Mouse (Mus musculus): ENCODE measurements around the gene Klre1. TPM values are rescaled to one million over a fixed set of nuclear protein-coding genes. Genes with fewer than 3 reads are reported as not detected.

Gene Klre1
- not detected in 2 replicates for polyA plus RNA-seq (2014; fragmentation: Nextera tagmentation; extraction: Ambion mirVana)

GRCm38 (mm10) chr6:129577605-129578004 lies at the start of gene Klre1:
Gene Klre1 (plus strand): TSS chr6:129577905.
- H3K36me3 ChIP-seq (ENCODE audit: control insufficient read depth, insufficient read depth, low read length), result no peaks in the 10 kb centered on the region
- H3K4me2 ChIP-seq (ENCODE audit: low read depth, severe bottlenecking), result no peak within 1 kb of the TSS
- no peak within 1 kb of the TSS for H3K4me3 ChIP-seq (ENCODE audit: low read depth, low read length)
- no peak within 1 kb of the TSS for H3K27ac ChIP-seq (replicated peaks; ENCODE audit: low read depth, low read length)
- ATAC-seq (ENCODE audit: insufficient number of reproducible peaks, low FRiP score, low TSS enrichment, low read depth) (no peak), DNase-seq (ENCODE audit: low spot score) (no peak)
- no peaks in the 10 kb centered on the region for H3K9me3 ChIP-seq (ENCODE audit: control insufficient read depth, low read length)
- H3K9ac ChIP-seq (ENCODE audit: low read length), result no peak within 1 kb of the TSS
- 93% methylated on average over 8 of the region's 8 CpGs for WGBS
- H3K27me3 ChIP-seq (ENCODE audit: control insufficient read depth, insufficient read depth, low read length), result no peaks in the 10 kb centered on the region
- no peaks in the 10 kb centered on the region for H3K4me1 ChIP-seq (ENCODE audit: control insufficient read depth, insufficient read depth, low read length)

GRCm38 (mm10) chr6:129529605-129530004 lies 48.1 kb upstream of the Klre1 start:
- Histone ChIP-seq H3K27ac (replicated peaks; ENCODE audit: low read depth, low read length) (no peak overlapping the region), H3K27me3 (ENCODE audit: control insufficient read depth, insufficient read depth, low read length) (no peaks in the 10 kb centered on the region), H3K4me3 (ENCODE audit: low read depth, low read length) (no peak overlapping the region), H3K9me3 (ENCODE audit: control insufficient read depth, low read length) (no peaks in the 10 kb centered on the region), H3K4me1 (ENCODE audit: control insufficient read depth, insufficient read depth, low read length) (peaks cover 2% of the 10 kb centered on the region; the same call in 1 of the 2 replicates), H3K36me3 (ENCODE audit: control insufficient read depth, insufficient read depth, low read length) (no peaks in the 10 kb centered on the region), H3K4me2 (ENCODE audit: low read depth, severe bottlenecking) (no peak overlapping the region), H3K9ac (ENCODE audit: low read length) (no peak overlapping the region)
- DNase-seq (ENCODE audit: low spot score) (no peak), ATAC-seq (ENCODE audit: insufficient number of reproducible peaks, low FRiP score, low TSS enrichment, low read depth) (no peak)
- 94% methylated on average over 1 of the region's 1 CpGs for WGBS

- peaks cover 6% of the 10 kb centered on the region; the same call in 1 of the 2 replicates for H3K4me1 ChIP-seq (ENCODE audit: control insufficient read depth, insufficient read depth, low read length)
- ATAC-seq (ENCODE audit: insufficient number of reproducible peaks, low FRiP score, low TSS enrichment, low read depth), result no peak
- DNase-seq (ENCODE audit: low spot score), result no peak
- no peak overlapping the region for H3K4me2 ChIP-seq (ENCODE audit: low read depth, severe bottlenecking)
- H3K27ac ChIP-seq (replicated peaks; ENCODE audit: low read depth, low read length), result no peak overlapping the region
- no peaks in the 10 kb centered on the region for H3K27me3 ChIP-seq (ENCODE audit: control insufficient read depth, insufficient read depth, low read length)
- no peaks in the 10 kb centered on the region for H3K36me3 ChIP-seq (ENCODE audit: control insufficient read depth, insufficient read depth, low read length)
- H3K9ac ChIP-seq (ENCODE audit: low read length), result no peak overlapping the region
- H3K4me3 ChIP-seq (ENCODE audit: low read depth, low read length), result no peak overlapping the region
- H3K9me3 ChIP-seq (ENCODE audit: control insufficient read depth, low read length), result no peaks in the 10 kb centered on the region
These were observed 47.4 kb upstream of the Klre1 start for GRCm38 (mm10) chr6:129530261-129530660.

- Histone ChIP-seq H3K27ac (replicated peaks; ENCODE audit: low read depth, low read length) (no peak overlapping the region), H3K4me3 (ENCODE audit: low read depth, low read length) (peak overlapping the region; percentile 74), H3K9ac (ENCODE audit: low read length) (peak overlapping the region; percentile 30; the same call in 1 of the 2 replicates), H3K4me2 (ENCODE audit: low read depth, severe bottlenecking) (peak overlapping the region; percentile 90; the same call in 1 of the 2 replicates), H3K4me1 (ENCODE audit: control insufficient read depth, insufficient read depth, low read length) (peaks cover 6% of the 10 kb centered on the region; the same call in 1 of the 2 replicates), H3K9me3 (ENCODE audit: control insufficient read depth, low read length) (no peaks in the 10 kb centered on the region), H3K27me3 (ENCODE audit: control insufficient read depth, insufficient read depth, low read length) (no peaks in the 10 kb centered on the region), H3K36me3 (ENCODE audit: control insufficient read depth, insufficient read depth, low read length) (no peaks in the 10 kb centered on the region)
- DNase-seq (ENCODE audit: low spot score) (peak; percentile 53), ATAC-seq (ENCODE audit: insufficient number of reproducible peaks, low FRiP score, low TSS enrichment, low read depth) (peak; percentile 16; the same call in 1 of the 2 replicates)
- WGBS, result 32% methylated on average over 7 of the region's 7 CpGs
These were observed 45.2 kb upstream of the Klre1 start for GRCm38 (mm10) chr6:129532556-129532941.

GRCm38 (mm10) chr6:129532942-129533860 lies 44.5 kb upstream of the Klre1 start, which contains the start of gene Gabarapl1:
Gene Gabarapl1 (plus strand): TSS chr6:129533160.
- peak within 1 kb of the TSS; percentile 76 for H3K9ac ChIP-seq (ENCODE audit: low read length)
- no peaks in the 10 kb centered on the region for H3K27me3 ChIP-seq (ENCODE audit: control insufficient read depth, insufficient read depth, low read length)
- peak within 1 kb of the TSS; percentile 74 for H3K4me3 ChIP-seq (ENCODE audit: low read depth, low read length)
- DNase-seq (ENCODE audit: low spot score), result peak; percentile 86
- no peaks in the 10 kb centered on the region for H3K9me3 ChIP-seq (ENCODE audit: control insufficient read depth, low read length)
- peak within 1 kb of the TSS; percentile 90 for H3K4me2 ChIP-seq (ENCODE audit: low read depth, severe bottlenecking)
- WGBS, result under 1% methylated on average over 55 of the region's 55 CpGs
- peaks cover 6% of the 10 kb centered on the region; the same call in 1 of the 2 replicates for H3K4me1 ChIP-seq (ENCODE audit: control insufficient read depth, insufficient read depth, low read length)
- H3K27ac ChIP-seq (replicated peaks; ENCODE audit: low read depth, low read length), result no peak within 1 kb of the TSS
- H3K36me3 ChIP-seq (ENCODE audit: control insufficient read depth, insufficient read depth, low read length), result no peaks in the 10 kb centered on the region
- ATAC-seq (ENCODE audit: insufficient number of reproducible peaks, low FRiP score, low TSS enrichment, low read depth), result peak; percentile 84

- 17% methylated on average over 9 of the region's 9 CpGs for WGBS
- Histone ChIP-seq H3K9me3 (ENCODE audit: control insufficient read depth, low read length) (no peaks in the 10 kb centered on the region), H3K27me3 (ENCODE audit: control insufficient read depth, insufficient read depth, low read length) (no peaks in the 10 kb centered on the region), H3K9ac (ENCODE audit: low read length) (0 out of 2 replicates have a peak overlapping the region, but pooled peaks have one; percentile 27), H3K4me3 (ENCODE audit: low read depth, low read length) (peak overlapping the region; percentile 74), H3K27ac (replicated peaks; ENCODE audit: low read depth, low read length) (no peak overlapping the region), H3K4me2 (ENCODE audit: low read depth, severe bottlenecking) (peak overlapping the region; percentile 90), H3K36me3 (ENCODE audit: control insufficient read depth, insufficient read depth, low read length) (no peaks in the 10 kb centered on the region), H3K4me1 (ENCODE audit: control insufficient read depth, insufficient read depth, low read length) (peaks cover 6% of the 10 kb centered on the region; the same call in 1 of the 2 replicates)
- DNase-seq (ENCODE audit: low spot score) (no peak), ATAC-seq (ENCODE audit: insufficient number of reproducible peaks, low FRiP score, low TSS enrichment, low read depth) (peak; percentile 33; the same call in 1 of the 2 replicates)
These were observed 43.6 kb upstream of the Klre1 start for GRCm38 (mm10) chr6:129534057-129534456.

- Histone ChIP-seq H3K4me1 (ENCODE audit: control insufficient read depth, insufficient read depth, low read length) (peaks cover 6% of the 10 kb centered on the region; the same call in 1 of the 2 replicates), H3K9me3 (ENCODE audit: control insufficient read depth, low read length) (no peaks in the 10 kb centered on the region), H3K4me3 (ENCODE audit: low read depth, low read length) (no peak overlapping the region), H3K36me3 (ENCODE audit: control insufficient read depth, insufficient read depth, low read length) (0 out of 2 replicates have a peak, but pooled peaks cover 3% of the 10 kb centered on the region), H3K9ac (ENCODE audit: low read length) (no peak overlapping the region), H3K27me3 (ENCODE audit: control insufficient read depth, insufficient read depth, low read length) (no peaks in the 10 kb centered on the region), H3K27ac (replicated peaks; ENCODE audit: low read depth, low read length) (no peak overlapping the region), H3K4me2 (ENCODE audit: low read depth, severe bottlenecking) (peak overlapping the region; percentile 90; the same call in 1 of the 2 replicates)
- no peak for DNase-seq (ENCODE audit: low spot score)
- 67% methylated on average over 4 of the region's 4 CpGs for WGBS
- ATAC-seq (ENCODE audit: insufficient number of reproducible peaks, low FRiP score, low TSS enrichment, low read depth), result no peak
These were observed 43.0 kb upstream of the Klre1 start for GRCm38 (mm10) chr6:129534627-129535190.

GRCm38 (mm10) chr6:129535723-129536122 lies 42.0 kb upstream of the Klre1 start:
- Histone ChIP-seq H3K4me1 (ENCODE audit: control insufficient read depth, insufficient read depth, low read length) (peaks cover 6% of the 10 kb centered on the region; the same call in 1 of the 2 replicates), H3K4me3 (ENCODE audit: low read depth, low read length) (no peak overlapping the region), H3K36me3 (ENCODE audit: control insufficient read depth, insufficient read depth, low read length) (peaks cover 6% of the 10 kb centered on the region; the same call in 1 of the 2 replicates), H3K9me3 (ENCODE audit: control insufficient read depth, low read length) (no peaks in the 10 kb centered on the region), H3K4me2 (ENCODE audit: low read depth, severe bottlenecking) (no peak overlapping the region), H3K27ac (replicated peaks; ENCODE audit: low read depth, low read length) (no peak overlapping the region), H3K9ac (ENCODE audit: low read length) (no peak overlapping the region), H3K27me3 (ENCODE audit: control insufficient read depth, insufficient read depth, low read length) (no peaks in the 10 kb centered on the region)
- no peak for DNase-seq (ENCODE audit: low spot score)
- ATAC-seq (ENCODE audit: insufficient number of reproducible peaks, low FRiP score, low TSS enrichment, low read depth), result no peak
- WGBS, result 85% methylated on average over 4 of the region's 4 CpGs

Measured in limb, embryonic 11.5 days (tissue).